Mouse (Mus musculus): ENCODE results near the gene Pcdh15. TPM values are rescaled to one million over a fixed set of nuclear protein-coding genes. Genes with fewer than 3 reads are reported as not detected.

The Pcdh15 gene
- polyA plus RNA-seq, 1 experiment from 2014 or later = 14.9 TPM

GRCm38 (mm10) chr10:73484082-73484481 is 384.9 kb downstream of the Pcdh15 start:
- Histone ChIP-seq H3K27ac (no peak overlapping the region), H3K9ac (no peak overlapping the region), H3K27me3 (ENCODE audit: control insufficient read depth, insufficient read depth, low read length) (no peaks in the 10 kb centered on the region), H3K36me3 (replicated peaks; ENCODE audit: control insufficient read depth, insufficient read depth) (no peaks in the 10 kb centered on the region), H3K4me3 (replicated peaks; ENCODE audit: low read length) (no peak overlapping the region), H3K9me3 (ENCODE audit: control insufficient read depth, low read length) (no peaks in the 10 kb centered on the region), H3K4me1 (replicated peaks; ENCODE audit: control insufficient read depth, insufficient read depth, low read length) (no peaks in the 10 kb centered on the region), H3K4me2 (replicated peaks) (no peak overlapping the region)
- DNase-seq (ENCODE audit: low spot score) = no peak
- no peak for ATAC-seq (ENCODE audit: low FRiP score)
- WGBS = 34% methylated on average over 2 of the region's 2 CpGs

DNA sequence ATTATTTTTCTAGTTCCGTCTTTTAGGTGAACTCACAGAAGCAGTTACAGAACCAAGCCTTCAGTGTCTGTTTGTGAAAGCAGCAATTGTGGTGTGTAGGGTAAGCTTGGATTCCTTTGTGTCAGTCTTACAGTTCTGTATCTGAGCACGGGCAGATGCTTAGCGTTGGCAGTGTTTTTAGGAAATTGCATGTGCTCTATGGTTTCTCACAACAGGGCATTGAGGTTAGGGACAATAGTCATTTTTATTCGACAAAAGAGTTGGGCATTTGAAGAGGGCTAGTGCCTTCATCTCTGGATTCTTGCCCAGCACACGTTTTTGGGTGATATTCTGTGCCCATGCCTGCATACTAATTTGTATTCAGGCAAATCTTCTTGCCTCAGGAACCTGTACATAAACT is 392.5 kb downstream of the Pcdh15 start:
- Histone ChIP-seq H3K36me3 (replicated peaks; ENCODE audit: control insufficient read depth, insufficient read depth) (no peaks in the 10 kb centered on the region), H3K9me3 (ENCODE audit: control insufficient read depth, low read length) (no peaks in the 10 kb centered on the region), H3K4me2 (replicated peaks) (no peak overlapping the region), H3K4me1 (replicated peaks; ENCODE audit: control insufficient read depth, insufficient read depth, low read length) (no peaks in the 10 kb centered on the region), H3K27ac (no peak overlapping the region), H3K27me3 (ENCODE audit: control insufficient read depth, insufficient read depth, low read length) (no peaks in the 10 kb centered on the region), H3K9ac (no peak overlapping the region), H3K4me3 (replicated peaks; ENCODE audit: low read length) (no peak overlapping the region)
- 58% methylated on average over 5 of the region's 5 CpGs for WGBS
- no peak for DNase-seq (ENCODE audit: low spot score)
- ATAC-seq (ENCODE audit: low FRiP score) = no peak

DNA sequence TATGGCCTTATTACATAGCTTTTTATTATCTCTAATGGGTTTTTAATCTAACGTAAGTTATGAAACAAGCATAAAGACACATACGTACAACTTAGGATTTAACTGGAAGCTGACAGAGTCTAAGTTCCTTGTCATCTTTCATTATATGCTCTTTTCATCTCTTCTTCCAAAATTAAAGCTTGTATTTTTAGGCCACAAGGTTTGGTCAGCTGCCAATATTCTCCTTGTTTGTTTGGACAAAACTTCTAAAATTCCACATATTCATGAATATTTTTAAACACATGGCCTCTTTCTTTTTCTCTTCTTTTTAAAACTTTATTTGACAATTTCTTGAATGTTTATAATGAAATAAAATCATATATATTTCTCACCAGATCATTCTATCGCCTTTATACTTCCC is 415.7 kb downstream of the Pcdh15 start:
- H3K36me3 ChIP-seq (replicated peaks; ENCODE audit: control insufficient read depth, insufficient read depth) = no peaks in the 10 kb centered on the region
- no peak overlapping the region for H3K27ac ChIP-seq
- no peaks in the 10 kb centered on the region for H3K4me1 ChIP-seq (replicated peaks; ENCODE audit: control insufficient read depth, insufficient read depth, low read length)
- ATAC-seq (ENCODE audit: low FRiP score) = no peak
- H3K4me2 ChIP-seq (replicated peaks) = no peak overlapping the region
- no peak overlapping the region for H3K4me3 ChIP-seq (replicated peaks; ENCODE audit: low read length)
- 89% methylated on average over 3 of the region's 3 CpGs for WGBS
- H3K9me3 ChIP-seq (ENCODE audit: control insufficient read depth, low read length) = no peaks in the 10 kb centered on the region
- no peak for DNase-seq (ENCODE audit: low spot score)
- H3K9ac ChIP-seq = no peak overlapping the region
- H3K27me3 ChIP-seq (ENCODE audit: control insufficient read depth, insufficient read depth, low read length) = no peaks in the 10 kb centered on the region

DNA sequence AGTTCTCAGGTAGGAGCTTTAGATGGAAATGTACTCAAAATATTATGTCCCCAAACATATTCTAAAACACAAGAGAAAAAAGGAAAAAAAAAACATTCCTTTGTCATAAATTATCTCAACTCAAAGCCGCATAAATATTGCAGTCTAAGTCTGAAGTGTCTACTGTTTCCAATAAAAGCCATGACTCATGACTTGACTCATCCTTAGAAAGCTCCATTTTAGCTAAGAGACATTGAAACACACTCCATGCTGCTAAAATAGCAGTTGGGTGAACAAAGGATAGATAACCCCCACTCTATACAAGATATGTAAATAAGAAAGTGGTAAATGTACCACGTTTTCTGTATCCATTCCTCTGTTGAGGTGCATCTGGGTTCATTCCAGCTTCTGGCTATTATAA is 416.6 kb downstream of the Pcdh15 start:
- H3K27me3 ChIP-seq (ENCODE audit: control insufficient read depth, insufficient read depth, low read length) = no peaks in the 10 kb centered on the region
- H3K4me1 ChIP-seq (replicated peaks; ENCODE audit: control insufficient read depth, insufficient read depth, low read length) = no peaks in the 10 kb centered on the region
- H3K4me3 ChIP-seq (replicated peaks; ENCODE audit: low read length) = no peak overlapping the region
- 65% methylated on average over 2 of the region's 2 CpGs for WGBS
- no peaks in the 10 kb centered on the region for H3K9me3 ChIP-seq (ENCODE audit: control insufficient read depth, low read length)
- no peak for DNase-seq (ENCODE audit: low spot score)
- H3K4me2 ChIP-seq (replicated peaks) = no peak overlapping the region
- H3K27ac ChIP-seq = no peak overlapping the region
- no peaks in the 10 kb centered on the region for H3K36me3 ChIP-seq (replicated peaks; ENCODE audit: control insufficient read depth, insufficient read depth)
- H3K9ac ChIP-seq = no peak overlapping the region
- ATAC-seq (ENCODE audit: low FRiP score) = no peak

DNA sequence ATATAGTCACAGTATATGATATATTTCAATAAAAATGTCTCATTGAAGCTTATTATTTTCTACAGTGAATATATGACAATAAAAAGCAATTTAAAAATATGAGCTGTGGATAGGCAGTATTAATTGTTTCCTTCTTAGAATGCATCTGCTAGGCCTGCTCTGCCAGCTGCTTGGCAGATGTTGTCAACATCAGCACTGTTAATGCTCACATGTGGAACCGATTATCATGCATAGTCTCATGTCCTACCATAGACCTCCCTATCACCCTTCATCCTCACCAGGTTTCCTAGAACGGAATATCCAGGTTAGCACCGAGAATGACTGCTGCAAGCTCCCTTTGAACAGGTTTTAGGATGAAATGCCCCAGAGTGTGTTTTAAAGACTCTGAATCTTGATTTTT is 420.3 kb downstream of the Pcdh15 start:
- Histone ChIP-seq H3K4me2 (replicated peaks) (no peak overlapping the region), H3K4me1 (replicated peaks; ENCODE audit: control insufficient read depth, insufficient read depth, low read length) (no peaks in the 10 kb centered on the region), H3K4me3 (replicated peaks; ENCODE audit: low read length) (no peak overlapping the region), H3K27ac (no peak overlapping the region), H3K9me3 (ENCODE audit: control insufficient read depth, low read length) (no peaks in the 10 kb centered on the region), H3K36me3 (replicated peaks; ENCODE audit: control insufficient read depth, insufficient read depth) (no peaks in the 10 kb centered on the region), H3K27me3 (ENCODE audit: control insufficient read depth, insufficient read depth, low read length) (no peaks in the 10 kb centered on the region), H3K9ac (no peak overlapping the region)
- DNase-seq (ENCODE audit: low spot score) = no peak
- ATAC-seq (ENCODE audit: low FRiP score) = no peak
- WGBS = 88% methylated on average over 3 of the region's 3 CpGs

DNA sequence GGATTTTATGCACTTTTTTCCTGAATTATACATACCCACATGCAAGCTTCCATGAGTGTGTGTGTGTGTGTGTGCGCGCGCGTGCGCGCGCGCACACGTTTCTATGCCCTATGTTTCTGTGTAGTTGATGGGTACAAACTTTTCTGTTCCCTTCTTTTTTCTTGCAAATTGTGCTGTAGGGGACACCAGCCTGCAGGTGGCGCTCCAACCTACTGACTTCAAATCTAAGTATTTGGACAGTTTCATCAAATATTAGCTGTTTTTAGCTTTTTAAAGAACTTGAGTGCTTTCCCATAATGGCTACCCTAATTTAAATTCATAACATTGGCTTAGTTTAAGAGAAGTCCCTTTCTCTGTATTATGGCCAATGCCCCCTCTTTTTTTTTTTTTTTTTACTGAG is 453.7 kb downstream of the Pcdh15 start:
- H3K4me3 ChIP-seq (replicated peaks; ENCODE audit: low read length) = no peak overlapping the region
- no peaks in the 10 kb centered on the region for H3K36me3 ChIP-seq (replicated peaks; ENCODE audit: control insufficient read depth, insufficient read depth)
- no peak for ATAC-seq (ENCODE audit: low FRiP score)
- H3K27ac ChIP-seq = no peak overlapping the region
- H3K9ac ChIP-seq = no peak overlapping the region
- no peaks in the 10 kb centered on the region for H3K4me1 ChIP-seq (replicated peaks; ENCODE audit: control insufficient read depth, insufficient read depth, low read length)
- no peak overlapping the region for H3K4me2 ChIP-seq (replicated peaks)
- H3K9me3 ChIP-seq (ENCODE audit: control insufficient read depth, low read length) = no peaks in the 10 kb centered on the region
- 92% methylated on average over 10 of the region's 10 CpGs for WGBS
- no peaks in the 10 kb centered on the region for H3K27me3 ChIP-seq (ENCODE audit: control insufficient read depth, insufficient read depth, low read length)
- DNase-seq (ENCODE audit: low spot score) = no peak

- Histone ChIP-seq H3K36me3 (replicated peaks; ENCODE audit: control insufficient read depth, insufficient read depth) (no peaks in the 10 kb centered on the region), H3K9ac (no peak overlapping the region), H3K4me1 (replicated peaks; ENCODE audit: control insufficient read depth, insufficient read depth, low read length) (no peaks in the 10 kb centered on the region), H3K4me3 (replicated peaks; ENCODE audit: low read length) (no peak overlapping the region), H3K4me2 (replicated peaks) (no peak overlapping the region), H3K27ac (no peak overlapping the region), H3K27me3 (ENCODE audit: control insufficient read depth, insufficient read depth, low read length) (no peaks in the 10 kb centered on the region), H3K9me3 (ENCODE audit: control insufficient read depth, low read length) (no peaks in the 10 kb centered on the region)
- DNase-seq (ENCODE audit: low spot score) = no peak
- 70% methylated on average over 7 of the region's 7 CpGs for WGBS
- ATAC-seq (ENCODE audit: low FRiP score) = no peak
Observed at GRCm38 (mm10) chr10:73564216-73564615, 465.1 kb downstream of the Pcdh15 start.

GRCm38 (mm10) chr10:73574711-73575297 is 475.7 kb downstream of the Pcdh15 start:
- H3K36me3 ChIP-seq (replicated peaks; ENCODE audit: control insufficient read depth, insufficient read depth) = no peaks in the 10 kb centered on the region
- H3K27me3 ChIP-seq (ENCODE audit: control insufficient read depth, insufficient read depth, low read length) = no peaks in the 10 kb centered on the region
- H3K27ac ChIP-seq = no peak overlapping the region
- no peak overlapping the region for H3K4me3 ChIP-seq (replicated peaks; ENCODE audit: low read length)
- no peaks in the 10 kb centered on the region for H3K4me1 ChIP-seq (replicated peaks; ENCODE audit: control insufficient read depth, insufficient read depth, low read length)
- no peak overlapping the region for H3K9ac ChIP-seq
- no peaks in the 10 kb centered on the region for H3K9me3 ChIP-seq (ENCODE audit: control insufficient read depth, low read length)
- ATAC-seq (ENCODE audit: low FRiP score) = no peak
- 93% methylated on average over 5 of the region's 5 CpGs for WGBS
- no peak overlapping the region for H3K4me2 ChIP-seq (replicated peaks)
- no peak for DNase-seq (ENCODE audit: low spot score)

- 70% methylated on average over 1 of the region's 1 CpGs for WGBS
- no peak overlapping the region for H3K9ac ChIP-seq
- no peak overlapping the region for H3K4me3 ChIP-seq (replicated peaks; ENCODE audit: low read length)
- DNase-seq (ENCODE audit: low spot score) (no peak), ATAC-seq (ENCODE audit: low FRiP score) (no peak)
- no peaks in the 10 kb centered on the region for H3K27me3 ChIP-seq (ENCODE audit: control insufficient read depth, insufficient read depth, low read length)
- no peak overlapping the region for H3K27ac ChIP-seq
- no peak overlapping the region for H3K4me2 ChIP-seq (replicated peaks)
- H3K9me3 ChIP-seq (ENCODE audit: control insufficient read depth, low read length) = no peaks in the 10 kb centered on the region
- no peaks in the 10 kb centered on the region for H3K4me1 ChIP-seq (replicated peaks; ENCODE audit: control insufficient read depth, insufficient read depth, low read length)
- H3K36me3 ChIP-seq (replicated peaks; ENCODE audit: control insufficient read depth, insufficient read depth) = no peaks in the 10 kb centered on the region
Observed at GRCm38 (mm10) chr10:73667501-73667900, 568.4 kb downstream of the Pcdh15 start.

All from hindbrain, embryonic 14.5 days (tissue).